Mouse (Mus musculus) CH12.LX (cell line): ENCODE data around the gene Trim61. TPM values are rescaled to one million over a fixed set of nuclear protein-coding genes. Genes with fewer than 3 reads are reported as not detected.
A peak's percentile ranks its signal among the peaks of the same experiment; 100 is the strongest.

Experiments
- DNase-seq: peaks from one replicate; pipeline ENCODE4 v3.0.0-alpha.2; 2013; ENCODE audit errors: extremely low read depth
- H3K27ac ChIP-seq: 2 replicates; pipeline ENCODE4 v1.5.1; 2012; ENCODE audit warnings: low read depth, mild to moderate bottlenecking, control low read depth, moderate library complexity; ENCODE audit not compliant: insufficient read depth
- H3K27me3 ChIP-seq: replicated peaks from 2 replicates; pipeline ENCODE3; 2012; ENCODE audit warnings: inconsistent platforms
- H3K36me3 ChIP-seq, 2 experiments: replicated peaks in 1 of 2; 2 replicates each; pipeline versions ENCODE3 to v1.6.1; 2012; ENCODE audit warnings: inconsistent platforms in 1 of 2, low read length in 1 of 2, mild to moderate bottlenecking in 1 of 2, mixed read lengths in 1 of 2, moderate library complexity in 1 of 2; ENCODE audit not compliant: control insufficient read depth in 1 of 2, insufficient read depth in 1 of 2
- H3K4me1 ChIP-seq, 2 experiments: 2 replicates each; pipeline ENCODE4 v1.6.1; 2012; ENCODE audit warnings: inconsistent platforms in 1 of 2, moderate library complexity in 1 of 2; ENCODE audit not compliant: insufficient read depth in 2 of 2, control insufficient read depth in 1 of 2
- H3K4me2 ChIP-seq: 2 replicates; pipeline ENCODE4 v1.6.1; 2012; ENCODE audit warnings: low read depth, mild to moderate bottlenecking, control low read depth; ENCODE audit not compliant: poor library complexity, insufficient read depth, severe bottlenecking
- H3K4me3 ChIP-seq, 3 experiments: fragments of 150-350 bp in 1 of 3; sonication (generic) in 1 of 3; replicated peaks in 1 of 3; 2 replicates each; pipeline versions ENCODE3 to v1.5.1; 2011 to 2012; ENCODE audit warnings: low read depth in 2 of 3, low read length in 2 of 3, mild to moderate bottlenecking in 2 of 3, moderate library complexity in 2 of 3, control low read depth in 1 of 3, improper control_type of control experiment in 1 of 3, inconsistent platforms in 1 of 3, mixed read lengths in 1 of 3; ENCODE audit not compliant: poor library complexity in 1 of 3
- H3K79me2 ChIP-seq: replicated peaks from 2 replicates; pipeline ENCODE4 v1.6.1; 2012; ENCODE audit warnings: mild to moderate bottlenecking, moderate library complexity; ENCODE audit not compliant: control insufficient read depth, poor library complexity, insufficient read depth, severe bottlenecking; ENCODE audit errors: extremely low read depth
- H3K9ac ChIP-seq: 2 replicates; pipeline ENCODE4 v1.6.1; 2012; ENCODE audit warnings: low read depth, mild to moderate bottlenecking, control low read depth, moderate library complexity; ENCODE audit not compliant: insufficient read depth
- H3K9me3 ChIP-seq: replicated peaks from 2 replicates; pipeline ENCODE3; 2012; ENCODE audit warnings: low read length, inconsistent platforms, mixed read lengths
- BHLHE40 ChIP-seq: IDR thresholded peaks from 2 replicates; pipeline ENCODE4 v1.6.1; 2011; ENCODE audit warnings: mild to moderate bottlenecking, low read depth, low read length, improper control_type of control experiment
- ELF1 ChIP-seq: IDR thresholded peaks from 2 replicates; pipeline ENCODE4 v1.6.1; 2014; ENCODE audit warnings: low read depth, mild to moderate bottlenecking, inconsistent platforms, low read length, improper control_type of control experiment
- GABPA ChIP-seq: IDR thresholded peaks from 2 replicates; pipeline ENCODE4 v1.6.1; 2012; ENCODE audit warnings: low read depth, low read length, improper control_type of control experiment, inconsistent platforms; ENCODE audit not compliant: insufficient replicate concordance
- IRF4 ChIP-seq: IDR thresholded peaks from 2 replicates; pipeline ENCODE4 v1.6.1; 2014; ENCODE audit warnings: low read depth, mild to moderate bottlenecking, inconsistent platforms, low read length, improper control_type of control experiment
- JUND ChIP-seq: conservative IDR thresholded peaks from 2 replicates; pipeline ENCODE4 v1.6.1; 2011; ENCODE audit warnings: low read depth, low read length, improper control_type of control experiment
- KAT2A ChIP-seq: IDR thresholded peaks from 2 replicates; pipeline ENCODE4 v1.6.1; 2012; ENCODE audit warnings: low read length, improper control_type of control experiment, inconsistent platforms; ENCODE audit not compliant: insufficient replicate concordance
- MAFK ChIP-seq: IDR thresholded peaks from 2 replicates; pipeline ENCODE4 v1.6.1; 2011; ENCODE audit warnings: low read length, improper control_type of control experiment; ENCODE audit not compliant: insufficient replicate concordance
- MAX ChIP-seq: IDR thresholded peaks from 2 replicates; pipeline ENCODE4 v1.6.1; 2011; ENCODE audit warnings: low read length, improper control_type of control experiment
- MEF2A ChIP-seq: IDR thresholded peaks from 2 replicates; pipeline ENCODE4 v1.6.1; 2014; ENCODE audit warnings: low read depth, mild to moderate bottlenecking, inconsistent platforms, low read length, improper control_type of control experiment, borderline replicate concordance
- MXI1 ChIP-seq: IDR thresholded peaks from 2 replicates; pipeline ENCODE4 v1.6.1; 2011; ENCODE audit warnings: mild to moderate bottlenecking, low read depth, low read length, improper control_type of control experiment
- MYC ChIP-seq: IDR thresholded peaks from 2 replicates; pipeline ENCODE4 v1.6.1; 2011; ENCODE audit warnings: low read depth, mild to moderate bottlenecking, improper control_type of control experiment, low read length
- NELFE ChIP-seq: IDR thresholded peaks from 2 replicates; pipeline ENCODE4 v1.6.1; 2011; ENCODE audit warnings: low read depth, low read length, improper control_type of control experiment
- NRF1 ChIP-seq: IDR thresholded peaks from 2 replicates; pipeline ENCODE4 v1.6.1; 2014; ENCODE audit warnings: low read depth, mild to moderate bottlenecking, inconsistent platforms, low read length, improper control_type of control experiment, moderate library complexity
- POLR2AphosphoS2 ChIP-seq: IDR thresholded peaks from 2 replicates; pipeline ENCODE4 v1.6.1; 2011; ENCODE audit warnings: low read depth, low read length, improper control_type of control experiment
- RAD21 ChIP-seq: IDR thresholded peaks from 2 replicates; pipeline ENCODE4 v1.6.1; 2011; ENCODE audit warnings: low read depth, mild to moderate bottlenecking, low read length, improper control_type of control experiment, moderate library complexity
- SIN3A ChIP-seq: IDR thresholded peaks from 2 replicates; pipeline ENCODE4 v1.6.1; 2012; ENCODE audit warnings: low read length, improper control_type of control experiment, inconsistent platforms
- TBP ChIP-seq: conservative IDR thresholded peaks from 2 replicates; pipeline ENCODE4 v1.6.1; 2011; ENCODE audit warnings: low read depth, low read length, improper control_type of control experiment
- USF1 ChIP-seq: IDR thresholded peaks from 2 replicates; pipeline ENCODE4 v1.6.1; 2014; ENCODE audit warnings: low read depth, mild to moderate bottlenecking, inconsistent platforms, low read length, improper control_type of control experiment
- ZC3H11A ChIP-seq: IDR thresholded peaks from 2 replicates; pipeline ENCODE4 v1.6.1; 2012; ENCODE audit warnings: low read depth, mild to moderate bottlenecking, inconsistent platforms, low read length, improper control_type of control experiment
- ZKSCAN1 ChIP-seq: IDR thresholded peaks from 2 replicates; pipeline ENCODE4 v1.6.1; 2012; ENCODE audit warnings: low read depth, inconsistent platforms, low read length, improper control_type of control experiment, borderline replicate concordance
- dilution Hi-C: fragments of 300-500 bp; cut with MboI; formaldehyde crosslinking; loops from 2 replicates; pipeline ENCODE4 v1.14.3; 2020; ENCODE audit warnings: low sequenced_read_pairs; ENCODE audit not compliant: extremely low pct_unique_long_range_greater_than_20kb, extremely low pct_ligation_motif_present
- in situ Hi-C: fragments of 300-500 bp; cut with MboI; formaldehyde crosslinking; loops from 3 replicates; pipeline ENCODE4 v1.14.3; 2019; ENCODE audit warnings: low sequenced_read_pairs, low pct_ligation_motif_present, low pct_unique_long_range_greater_than_20kb, mixed read lengths
- polyA plus RNA-seq: library from polyadenylated mRNA; unstranded; fragments of >175 nt; gene quantifications from 2 replicates; pipeline ENCODE4 v1.2.1, GENCODE M21; 2012; ENCODE audit warnings: low read depth; ENCODE audit not compliant: insufficient read length
- total RNA-seq, 2 experiments: library from RNA; depleted of rRNA; stranded (reverse); fragments of 300-350 nt in 1 of 2; fragments of >200 nt in 1 of 2; gene quantifications; 2 replicates each; pipeline ENCODE4 v1.2.3; 2012 to 2014

Trim61 gene
- total RNA-seq (2012; rRNA removed) (not detected in 2 replicates), total RNA-seq (2014; rRNA removed) (not detected in 2 replicates), polyA plus RNA-seq (not detected in 2 replicates)

DNA sequence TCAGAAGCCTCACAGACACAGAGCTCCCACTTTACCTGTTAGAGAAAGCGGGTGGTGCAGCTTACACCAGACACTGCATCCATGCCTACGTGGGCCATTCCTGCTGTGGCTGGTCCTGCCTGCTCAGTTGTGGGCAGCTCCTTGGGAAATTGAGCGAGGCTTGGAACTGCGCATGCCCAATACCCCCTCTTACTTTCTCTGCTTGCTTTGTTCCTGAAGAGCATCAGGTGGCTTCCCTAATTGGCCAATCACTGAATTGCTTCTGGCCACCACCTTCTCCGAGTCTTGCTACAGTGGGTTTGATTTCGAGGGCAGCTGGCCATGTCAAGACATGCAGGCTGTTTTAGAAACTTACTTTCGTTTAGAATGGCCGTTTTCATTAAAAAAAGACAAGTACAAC is at the start of gene Trim61, which contains the start of gene Trim60:
Gene Trim61, minus strand, starts transcription at position 101 of the 400 bp plus-strand sequence.
Gene Trim60, minus strand, starts transcription at position 162 of the 400 bp plus-strand sequence.
- H3K9ac ChIP-seq, result no peak within 1 kb of the TSS
- dilution Hi-C loops, result no loop called here
- no peak within 1 kb of the TSS for H3K27ac ChIP-seq
- TF ChIP-seq SIN3A (no peak), IRF4 (no peak), NRF1 (no peak), BHLHE40 (no peak), MXI1 (no peak), ZKSCAN1 (no peak), MYC (no peak), KAT2A (no peak), GABPA (no peak), ELF1 (no peak), RAD21 (no peak), ZC3H11A (no peak), TBP (no peak), USF1 (no peak), JUND (no peak), MEF2A (no peak), NELFE (no peak), MAX (no peak)
- H3K9me3 ChIP-seq, result peaks cover 2% of the 10 kb centered on the region
- no peaks in the 10 kb centered on the region for H3K36me3 ChIP-seq
- DNase-seq, result no peak
- H3K4me1 ChIP-seq, result peaks cover 0 to 5% of the 10 kb centered on the region in 2 experiments; a peak in 1 of 4 replicates
- H3K4me2 ChIP-seq, result no peak within 1 kb of the TSS
- in situ Hi-C loops, result no loop called here
- no peaks in the 10 kb centered on the region for H3K79me2 ChIP-seq
- no peak within 1 kb of the TSS for H3K4me3 ChIP-seq
- no peaks in the 10 kb centered on the region for H3K27me3 ChIP-seq

GRCm38 (mm10) chr8:65067694-65068472 is 49.6 kb upstream of the Trim61 start:
- peaks cover 0 to 8% of the 10 kb centered on the region in 2 experiments; a peak in 1 of 4 replicates for H3K4me1 ChIP-seq
- TF ChIP-seq POLR2AphosphoS2, result no peak
- TF ChIP-seq MAFK, result 0 out of 2 replicates have a peak, but pooled peaks have one; percentile 35
- TF ChIP-seq, all 38 proteins: peak for 1
- in situ Hi-C loops (no loop called here), dilution Hi-C loops (no loop called here)
- no peak overlapping the region for H3K4me2 ChIP-seq
- H3K36me3 ChIP-seq, result no peaks in the 10 kb centered on the region
- H3K4me3 ChIP-seq, result no peak overlapping the region
- H3K79me2 ChIP-seq, result no peaks in the 10 kb centered on the region
- H3K9me3 ChIP-seq, result no peaks in the 10 kb centered on the region
- H3K9ac ChIP-seq, result no peak overlapping the region
- no peaks in the 10 kb centered on the region for H3K27me3 ChIP-seq
- no peak for DNase-seq
- H3K27ac ChIP-seq, result no peak overlapping the region
